Mouse (Mus musculus) C2C12 (cell line): ENCODE results near the gene Tas2r144. TPM values are rescaled to one million over a fixed set of nuclear protein-coding genes. Genes with fewer than 3 reads are reported as not detected.

Experiments used
- H3K27me3 ChIP-seq: one replicate; pipeline ENCODE4 v1.6.1; 2011; ENCODE audit not compliant: control insufficient read depth, insufficient read depth, insufficient read length
- H3K36me3 ChIP-seq: one replicate; pipeline ENCODE4 v1.6.1; 2011; ENCODE audit not compliant: control insufficient read depth, insufficient read depth
- H3K4me3 ChIP-seq: one replicate; pipeline ENCODE4 v1.5.1; 2011; ENCODE audit warnings: mild to moderate bottlenecking, control low read depth; ENCODE audit not compliant: poor library complexity, insufficient read depth, severe bottlenecking
- H3K79me2 ChIP-seq: one replicate; pipeline ENCODE4 v1.6.1; 2011; ENCODE audit not compliant: control insufficient read depth, insufficient read depth
- H3K79me3 ChIP-seq: one replicate; pipeline ENCODE4 v1.6.1; 2011; ENCODE audit warnings: low read depth, control low read depth
- H3ac ChIP-seq: one replicate; pipeline ENCODE3; 2011; ENCODE audit warnings: low read depth; ENCODE audit not compliant: control insufficient read depth, insufficient read length
- CEBPB ChIP-seq: IDR thresholded peaks from one replicate; pipeline ENCODE4 v1.6.1; 2011; ENCODE audit warnings: low read depth, mild to moderate bottlenecking, control low read depth, moderate library complexity
- CTCF ChIP-seq: IDR thresholded peaks from one replicate; pipeline ENCODE4 v1.5.1; 2011; ENCODE audit not compliant: control insufficient read depth, insufficient read depth, insufficient read length
- FOSL1 ChIP-seq: IDR thresholded peaks from one replicate; pipeline ENCODE4 v1.8.0; 2011; ENCODE audit warnings: mild to moderate bottlenecking, low read length; ENCODE audit not compliant: poor library complexity, insufficient read depth, severe bottlenecking
- MAX ChIP-seq: IDR thresholded peaks from one replicate; pipeline ENCODE4 v1.6.1; 2011; ENCODE audit warnings: mild to moderate bottlenecking, control low read depth
- MYOD1 ChIP-seq: IDR thresholded peaks from one replicate; pipeline ENCODE4 v1.6.1; 2011; ENCODE audit warnings: low read depth; ENCODE audit not compliant: control insufficient read depth, insufficient read length
- MYOG ChIP-seq: IDR thresholded peaks from one replicate; pipeline ENCODE4 v1.6.1; 2011; ENCODE audit not compliant: control insufficient read depth, insufficient read length; ENCODE audit errors: extremely low read depth
- USF1 ChIP-seq: IDR thresholded peaks from one replicate; pipeline ENCODE4 v1.6.1; 2011; ENCODE audit warnings: low read depth, mild to moderate bottlenecking, control low read depth, moderate library complexity
- polyA plus RNA-seq: library from polyadenylated mRNA; unstranded; fragments of >200 nt; fragmentation: generic; extraction: Trizol; gene quantifications from one replicate; pipeline ENCODE4 v1.2.1, GENCODE M21; 2012; ENCODE audit warnings: missing spikeins

Gene Tas2r144
- polyA plus RNA-seq, 1 experiment = not detected

DNA sequence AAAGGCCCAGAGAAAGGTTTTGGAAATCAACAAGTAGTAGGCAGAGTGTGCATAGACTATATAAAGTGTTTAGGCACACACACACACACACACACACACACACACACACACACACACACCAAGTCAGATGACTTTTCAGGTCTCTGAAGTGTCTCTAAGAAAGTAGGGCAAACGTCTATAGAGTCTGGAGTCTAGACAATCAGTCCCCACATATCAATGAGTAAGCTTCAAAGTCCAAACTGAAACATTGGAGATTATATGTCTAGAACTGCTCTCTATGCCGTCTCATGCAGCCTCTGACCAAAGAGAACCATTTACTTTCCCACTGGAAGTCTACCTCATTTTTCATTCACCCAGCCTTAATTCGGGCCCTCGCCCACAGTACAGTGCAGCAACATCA, 9.9 kb downstream of the Tas2r144 start:
- no peaks in the 10 kb centered on the region for H3K27me3 ChIP-seq
- no peak for TF ChIP-seq MYOG
- H3ac ChIP-seq = no peak overlapping the region
- no peaks in the 10 kb centered on the region for H3K36me3 ChIP-seq
- no peaks in the 10 kb centered on the region for H3K79me2 ChIP-seq
- no peaks in the 10 kb centered on the region for H3K79me3 ChIP-seq
- no peak overlapping the region for H3K4me3 ChIP-seq

DNA sequence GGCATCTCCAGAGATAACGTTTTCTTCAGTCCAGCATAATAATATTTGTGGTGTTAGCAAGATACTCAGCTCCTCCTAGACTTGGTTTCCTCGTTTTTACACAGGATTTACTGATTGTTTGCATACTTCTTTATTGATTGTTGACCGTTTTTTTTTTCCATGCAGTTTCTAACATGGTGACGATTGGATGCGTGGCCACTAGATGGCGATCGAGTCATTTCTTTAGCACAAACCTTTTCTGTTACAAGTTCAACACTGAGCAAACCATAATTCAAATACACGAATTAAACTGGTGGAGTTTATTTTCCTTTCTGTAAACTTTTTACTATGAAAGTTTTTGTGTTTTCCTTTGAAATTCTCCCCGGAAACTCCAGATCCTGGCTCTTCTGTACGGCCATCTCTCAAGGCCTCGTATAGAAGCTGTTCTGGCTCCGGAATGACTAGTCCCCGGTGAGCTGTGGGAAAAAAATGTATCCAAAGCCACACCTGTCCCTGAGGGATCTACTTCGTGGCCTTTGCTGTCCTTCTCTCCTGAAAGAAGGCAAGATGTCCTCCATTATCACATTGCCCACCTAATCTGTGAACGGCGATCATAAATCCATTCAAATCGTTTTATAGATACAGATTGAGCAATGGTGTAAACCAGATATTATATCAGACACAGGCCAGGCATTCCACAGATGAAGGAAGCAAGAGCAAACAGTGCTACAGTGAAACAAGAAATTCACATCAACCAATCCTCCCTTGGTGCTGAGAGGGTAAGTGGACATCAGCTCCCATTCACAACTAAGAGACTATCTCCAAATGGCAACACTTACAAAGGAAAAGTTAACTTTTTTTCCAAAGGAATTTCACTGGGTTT, 12.3 kb downstream of the Tas2r144 start:
- no peaks in the 10 kb centered on the region for H3K36me3 ChIP-seq
- TF ChIP-seq CTCF = peak; percentile 6
- TF ChIP-seq FOSL1 = no peak
- H3K4me3 ChIP-seq = no peak overlapping the region
- no peaks in the 10 kb centered on the region for H3K79me2 ChIP-seq
- H3ac ChIP-seq = peak overlapping the region; percentile 12
- no peaks in the 10 kb centered on the region for H3K79me3 ChIP-seq
- H3K27me3 ChIP-seq = no peaks in the 10 kb centered on the region

DNA sequence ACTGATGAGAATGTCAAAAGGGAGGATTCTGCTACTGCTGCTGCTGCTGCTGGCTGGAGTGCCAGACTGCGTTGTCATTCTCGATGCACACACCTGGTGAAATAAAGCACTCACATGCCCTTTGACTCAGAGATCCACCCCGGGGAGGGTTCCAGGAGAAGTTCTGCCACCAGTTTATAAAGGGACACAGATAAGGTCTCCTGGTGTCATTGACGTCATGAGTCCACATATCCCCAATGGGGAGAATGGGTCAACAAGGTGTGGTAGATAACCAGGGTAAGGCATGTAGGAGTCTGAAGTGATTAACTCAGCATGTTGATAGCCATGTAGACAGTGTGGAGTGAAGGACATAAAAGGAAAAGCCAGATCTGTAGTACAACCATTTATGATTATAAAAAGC, 14.5 kb downstream of the Tas2r144 start:
- Histone ChIP-seq H3K27me3 (no peaks in the 10 kb centered on the region), H3K79me2 (no peaks in the 10 kb centered on the region), H3ac (no peak overlapping the region), H3K36me3 (no peaks in the 10 kb centered on the region), H3K79me3 (no peaks in the 10 kb centered on the region), H3K4me3 (no peak overlapping the region)
- TF ChIP-seq FOSL1 (no peak), MYOD1 (no peak), CEBPB (no peak), CTCF (no peak), MAX (no peak), MYOG (no peak), USF1 (no peak)

DNA sequence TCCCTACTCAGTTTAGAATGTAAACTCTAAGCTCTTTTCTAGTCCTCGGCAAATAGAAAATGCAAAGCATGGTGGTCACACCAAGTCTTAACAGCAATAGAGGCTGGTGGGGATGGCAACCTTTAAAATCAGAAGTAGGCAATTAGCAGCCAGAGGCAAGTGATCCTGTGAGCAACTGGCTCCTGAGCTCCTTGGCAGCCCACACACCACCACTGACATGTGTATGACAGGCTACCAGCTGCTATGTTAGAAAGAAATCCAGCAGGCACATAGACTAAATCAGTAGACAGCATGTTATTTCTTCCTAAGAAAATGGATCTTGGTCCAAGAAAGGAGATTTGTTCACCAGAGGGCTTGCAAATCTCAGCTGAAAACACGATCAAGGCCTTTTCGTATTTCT, 16.1 kb downstream of the Tas2r144 start:
- H3ac ChIP-seq = no peak overlapping the region
- no peaks in the 10 kb centered on the region for H3K79me3 ChIP-seq
- H3K79me2 ChIP-seq = no peaks in the 10 kb centered on the region
- no peaks in the 10 kb centered on the region for H3K27me3 ChIP-seq
- TF ChIP-seq MAX = no peak
- no peak for TF ChIP-seq MYOD1
- TF ChIP-seq MYOG = no peak
- TF ChIP-seq CEBPB = no peak
- no peak for TF ChIP-seq FOSL1
- no peak for TF ChIP-seq CTCF
- no peak for TF ChIP-seq USF1
- no peaks in the 10 kb centered on the region for H3K36me3 ChIP-seq
- no peak overlapping the region for H3K4me3 ChIP-seq

- Histone ChIP-seq H3ac (no peak overlapping the region), H3K4me3 (no peak overlapping the region), H3K79me2 (no peaks in the 10 kb centered on the region), H3K27me3 (no peaks in the 10 kb centered on the region), H3K36me3 (no peaks in the 10 kb centered on the region), H3K79me3 (no peaks in the 10 kb centered on the region)
- TF ChIP-seq CTCF (no peak), USF1 (no peak), MYOD1 (no peak), FOSL1 (no peak), MYOG (no peak), CEBPB (no peak), MAX (no peak)
These were observed 22.2 kb downstream of the Tas2r144 start for GRCm38 (mm10) chr6:42237276-42237805.

DNA sequence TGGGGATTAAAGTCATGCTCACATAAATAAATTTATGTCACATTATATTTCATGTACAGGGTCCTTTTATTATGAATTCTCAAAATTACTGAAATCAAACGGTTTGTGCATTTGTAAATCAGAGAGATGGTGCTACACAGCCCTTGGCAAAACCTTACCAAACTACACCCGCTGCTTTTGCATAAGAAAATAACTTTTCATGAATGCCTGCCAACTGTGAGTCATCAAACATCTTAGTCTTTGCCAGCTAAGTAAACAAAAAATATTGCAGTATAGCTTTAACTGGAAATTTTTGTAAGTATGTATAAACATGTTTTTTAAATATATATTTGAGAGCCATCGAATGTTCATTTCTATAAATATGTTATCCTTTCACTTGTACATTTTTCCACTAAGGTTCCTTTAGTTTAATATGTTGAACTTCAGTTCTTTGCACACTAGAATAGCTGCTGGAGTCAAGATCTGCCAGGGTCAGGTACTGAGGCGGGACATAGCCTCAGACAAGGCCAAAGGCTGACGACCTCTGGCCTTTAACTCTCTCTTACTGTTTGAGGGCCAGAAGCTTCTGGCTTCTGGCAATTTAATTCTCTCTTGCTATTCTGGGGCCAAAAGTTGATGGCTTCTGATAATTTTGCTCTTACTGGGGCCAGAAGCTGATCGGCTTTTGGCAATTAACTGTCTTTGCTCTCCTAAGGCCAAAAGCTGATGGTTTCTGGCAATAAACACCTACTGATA, 26.4 kb downstream of the Tas2r144 start:
- no peaks in the 10 kb centered on the region for H3K36me3 ChIP-seq
- no peak overlapping the region for H3K4me3 ChIP-seq
- no peaks in the 10 kb centered on the region for H3K79me3 ChIP-seq
- no peak overlapping the region for H3ac ChIP-seq
- no peaks in the 10 kb centered on the region for H3K79me2 ChIP-seq
- TF ChIP-seq CEBPB (no peak), MYOD1 (no peak), USF1 (no peak), MAX (no peak), FOSL1 (no peak), CTCF (no peak), MYOG (no peak)
- H3K27me3 ChIP-seq = no peaks in the 10 kb centered on the region
